Mouse (Mus musculus): ENCODE results near the gene Ubr1.
"Not testable (repeated sequence)": the region's sequence is repeated elsewhere in the genome, so short reads cannot be mapped to it uniquely, and the experiment has no call there.

DNA sequence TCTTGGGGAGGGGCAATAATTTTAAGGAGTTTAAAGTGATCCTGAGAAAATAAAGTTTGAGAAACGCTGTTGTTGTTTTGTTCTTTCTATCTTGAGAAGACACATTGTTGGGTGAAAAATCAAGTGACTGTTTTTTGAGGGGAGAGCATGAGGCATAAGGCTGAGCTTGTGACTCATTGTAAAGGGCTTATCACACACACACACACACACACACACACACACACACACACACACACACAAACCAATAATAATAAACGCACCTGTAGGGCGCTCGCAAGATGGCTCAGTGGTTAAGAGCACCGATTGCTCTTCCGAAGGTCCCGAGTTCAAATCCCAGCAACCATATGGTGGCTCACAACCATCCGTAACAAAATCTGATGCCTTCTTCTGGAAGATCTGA lies 1.7 kb upstream of the Ubr1 start:
- TF ChIP-seq POLR2A (IDR thresholded peaks at IDR 0.05; ENCODE audit: borderline replicate concordance, insufficient read depth, low read length); CTCF (IDR thresholded peaks at IDR 0.05; ENCODE audit: borderline replicate concordance, insufficient read depth, low read depth, low read length): not testable (repeated sequence)
